40 mouse cellular contexts compared by ENCODE assay signal in genomic region chr13:41890618-41891017, GRCm38 (mm10). TPM values are rescaled to one million over a fixed set of nuclear protein-coding genes. Genes with fewer than 3 reads are reported as not detected.
"Had no signal": no experiment of that assay in that cellular context is flagged by ENCODE, and none has a peak within 500 bp of the region (broad histone marks: within the 10 kb centered on the region; RNA-seq: fewer than 3 reads in every experiment).

No protein-coding gene starts in this region.

- H3K36me3 ChIP-seq: heart, embryonic 10.5 days; heart, embryonic 12.5 days; heart, embryonic 13.5 days; heart, embryonic 15.5 days; hindbrain, embryonic 10.5 days; hindbrain, embryonic 12.5 days; hindbrain, embryonic 13.5 days; hindbrain, embryonic 15.5 days; intestine, embryonic 15.5 days; kidney, embryonic 15.5 days had no signal

- H3K9me3 ChIP-seq: heart, embryonic 10.5 days; heart, embryonic 12.5 days; heart, embryonic 13.5 days; heart, embryonic 15.5 days; hindbrain, embryonic 10.5 days; hindbrain, embryonic 12.5 days; hindbrain, embryonic 13.5 days; hindbrain, embryonic 15.5 days; intestine, embryonic 15.5 days; kidney, embryonic 15.5 days had no signal

- H3K27ac ChIP-seq: heart, embryonic 10.5 days; heart, embryonic 13.5 days; heart, embryonic 15.5 days; hindbrain, embryonic 10.5 days; hindbrain, embryonic 12.5 days; hindbrain, embryonic 13.5 days; hindbrain, embryonic 14.5 days; hindbrain, embryonic 15.5 days; hindbrain, postnatal 0 days; intestine, embryonic 15.5 days; kidney, embryonic 15.5 days; kidney, postnatal 0 days; layer of hippocampus, adult 2 months; left cerebral cortex, adult 2 months had no signal

- H3K27me3 ChIP-seq: heart, embryonic 12.5 days; heart, embryonic 13.5 days; heart, embryonic 15.5 days; hindbrain, embryonic 12.5 days; hindbrain, embryonic 13.5 days; hindbrain, embryonic 15.5 days; intestine, embryonic 15.5 days; kidney, embryonic 15.5 days had no signal

- H3K4me3 ChIP-seq: heart, embryonic 10.5 days; heart, embryonic 12.5 days; heart, embryonic 13.5 days; heart, embryonic 15.5 days; hindbrain, embryonic 10.5 days; hindbrain, embryonic 12.5 days; hindbrain, embryonic 13.5 days; hindbrain, embryonic 15.5 days; intestine, embryonic 15.5 days; kidney, embryonic 15.5 days; layer of hippocampus, adult 2 months; left cerebral cortex, adult 2 months had no signal

- H3K4me1 ChIP-seq: heart, embryonic 10.5 days; heart, embryonic 12.5 days; heart, embryonic 13.5 days; heart, embryonic 15.5 days; hindbrain, embryonic 10.5 days; hindbrain, embryonic 12.5 days; hindbrain, embryonic 13.5 days; hindbrain, embryonic 15.5 days; intestine, embryonic 15.5 days; kidney, embryonic 15.5 days had no signal

- DNase-seq: heart, postnatal 10 days; heart, postnatal 14 days; heart, postnatal 36 days; heart, postnatal 4 days; kidney, adult 11 months; kidney, adult 18-20 months; kidney, adult 2 months; kidney, adult 8-10 months; kidney, adult 9 months; kidney, postnatal 10 days; kidney, postnatal 14 days; kidney, postnatal 25 days; kidney, postnatal 36 days; kidney, postnatal 4 days; layer of hippocampus, adult 9-11 months; layer of hippocampus, postnatal 36 days had no signal

- ATAC-seq: hindbrain, embryonic 16.5 days; hindbrain, postnatal 0 days; inflammation-experienced regulatory T-cells, adult 6 months; intestine, embryonic 15.5 days; intestine, embryonic 16.5 days; intestine, postnatal 0 days had no signal

- H3K4me2 ChIP-seq: heart, embryonic 12.5 days; heart, embryonic 13.5 days; heart, embryonic 15.5 days; hindbrain, embryonic 12.5 days; hindbrain, embryonic 13.5 days; hindbrain, embryonic 14.5 days; hindbrain, embryonic 15.5 days; intestine, embryonic 15.5 days; kidney, embryonic 15.5 days had no signal

- H3K9ac ChIP-seq: heart, embryonic 12.5 days; heart, embryonic 13.5 days; heart, embryonic 15.5 days; hindbrain, embryonic 12.5 days; hindbrain, embryonic 13.5 days; hindbrain, embryonic 14.5 days; hindbrain, embryonic 15.5 days; intestine, embryonic 15.5 days; kidney, embryonic 15.5 days had no signal

RNA-seq across cellular contexts. Expression of gene Adtrp, which starts 43.1 kb away (rescaled TPM):
- total RNA-seq: hematopoietic stem cell, adult 5-6 weeks; layer of hippocampus, adult 2 months; left cerebral cortex, adult 18-20 months; left cerebral cortex, adult 2 months had no signal
- polyA plus RNA-seq: heart, embryonic 12.5 days; heart, embryonic 14.5 days; heart, embryonic 16.5 days; hindbrain, embryonic 10.5 days; hindbrain, embryonic 11.5 days; inflammation-experienced regulatory T-cells, adult 6 months had no signal
